Mouse (Mus musculus) heart, postnatal 0 days (tissue): ENCODE results near the gene Qtrt1.

Source experiments
- CTCF ChIP-seq: IDR thresholded peaks from 2 replicates; pipeline ENCODE4 v1.5.1; 2016; ENCODE audit warnings: antibody characterized with exemption, control low read depth, low read depth
- EP300 ChIP-seq: IDR thresholded peaks from 2 replicates; pipeline ENCODE4 v1.6.1; 2016; ENCODE audit warnings: antibody characterized with exemption, low read depth

DNA sequence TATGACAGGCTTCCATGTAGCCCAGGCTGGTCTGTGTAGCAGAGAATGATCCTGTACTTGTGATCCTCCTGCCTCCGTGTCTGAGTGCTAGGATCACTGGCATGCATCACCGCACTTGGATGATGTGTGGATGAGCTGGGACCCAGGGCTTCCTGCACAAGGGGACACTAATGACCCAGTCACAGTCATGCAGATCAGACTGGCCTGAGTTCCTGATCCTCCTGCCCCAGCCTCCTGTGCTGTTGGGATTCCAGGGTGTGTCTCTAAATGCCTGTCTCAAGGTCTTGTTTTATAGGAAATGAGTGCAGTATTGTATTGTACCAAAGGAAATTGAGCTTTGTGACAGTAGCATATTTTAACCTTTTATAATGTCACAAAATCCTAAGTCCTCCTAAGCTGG, 6.2 kb downstream of the Qtrt1 start:
- TF ChIP-seq CTCF (no peak), EP300 (no peak)
